In the genomic region with DNA sequence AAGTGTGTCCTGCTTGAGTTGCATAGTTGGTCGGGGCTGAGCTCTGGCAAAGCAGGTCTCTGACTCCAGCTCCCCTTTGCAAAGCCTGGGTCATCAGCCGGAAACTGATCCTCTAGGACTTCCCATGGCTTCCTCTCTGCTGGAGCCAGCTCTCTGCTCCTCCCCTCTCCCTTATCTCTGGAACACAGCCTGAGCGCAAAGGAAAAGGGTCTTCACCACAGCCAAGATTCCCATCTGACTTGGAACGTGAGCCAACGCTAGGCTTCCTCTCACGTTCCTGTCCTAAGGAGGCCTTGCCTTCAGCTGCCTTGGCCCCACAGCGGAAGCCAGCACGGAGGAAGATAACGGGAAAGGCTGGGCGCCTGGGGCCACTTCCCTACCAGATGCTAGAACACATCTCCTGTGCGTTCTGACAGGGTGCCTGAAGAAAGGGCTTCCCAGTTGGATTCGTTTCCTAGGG, we compare ENCODE assay signal across 9 mouse cellular contexts.
DNase-seq lines count a peak whose midpoint lies in the region; ATAC-seq and TF ChIP-seq lines count a peak whose summit lies in the region.
"Had no signal": no experiment of that assay in that cellular context is flagged by ENCODE, and none has a peak within 500 bp of the region (broad histone marks: within the 10 kb centered on the region; RNA-seq: fewer than 3 reads in every experiment).

No protein-coding gene starts in this region.

- H3K4me2 ChIP-seq in stomach, embryonic 16.5 days (ENCODE audit: low read depth, low read length), result no peak overlapping the region
- H3K4me2 ChIP-seq in midbrain, postnatal 0 days (ENCODE audit: low read depth, low read length, poor library complexity, severe bottlenecking), result no peak overlapping the region
- H3K4me2 ChIP-seq: neural tube, embryonic 13.5 days had no signal

- H3K79me2 ChIP-seq in liver, adult 2 months (ENCODE audit: control insufficient read depth, insufficient read depth, low read length), result no peaks in the 10 kb centered on the region

- H3K36me3 ChIP-seq in liver, adult 2 months (ENCODE audit: control insufficient read depth, insufficient read depth, low read length), result no peaks in the 10 kb centered on the region
- H3K36me3 ChIP-seq in stomach, embryonic 16.5 days (ENCODE audit: control insufficient read depth, insufficient read depth, low read length), result no peaks in the 10 kb centered on the region
- H3K36me3 ChIP-seq in midbrain, embryonic 10.5 days, result no peaks in the 10 kb centered on the region
- no peaks in the 10 kb centered on the region for H3K36me3 ChIP-seq in midbrain, postnatal 0 days (ENCODE audit: insufficient read depth, low read length)
- H3K36me3 ChIP-seq: neural tube, embryonic 13.5 days had no signal

- no peak for TF ChIP-seq POLR2A in liver, adult 2 months (IDR thresholded peaks at IDR 0.05; ENCODE audit: extremely low read depth, insufficient read depth, low read length)

- intact Hi-C loops in heart, postnatal 14 days (cut with DNase I), result loop anchor here (2.0 to 5.0 kb wide), 4 partner anchors 28 to 158 kb away; a partner anchor contains a TSS

- no peak overlapping the region for H3K9ac ChIP-seq in liver, adult 2 months (ENCODE audit: low read depth, low read length)
- no peak overlapping the region for H3K9ac ChIP-seq in stomach, embryonic 16.5 days (ENCODE audit: low read length)
- no peak overlapping the region for H3K9ac ChIP-seq in midbrain, postnatal 0 days (replicated peaks; ENCODE audit: low read length, poor library complexity, severe bottlenecking)
- H3K9ac ChIP-seq: neural tube, embryonic 13.5 days had no signal

- 84% methylated on average over 12 of the region's 12 CpGs for WGBS in liver, adult 2 months
- WGBS in stomach, embryonic 16.5 days, result 62% methylated on average over 12 of the region's 12 CpGs
- WGBS in midbrain, embryonic 10.5 days, result 79% methylated on average over 12 of the region's 12 CpGs
- WGBS in midbrain, postnatal 0 days, result 81% methylated on average over 12 of the region's 12 CpGs

- no peak for TF ChIP-seq CTCF in liver, adult 2 months (IDR thresholded peaks at IDR 0.05; ENCODE audit: low read depth, low read length)
- no peak for TF ChIP-seq CTCF in midbrain, postnatal 0 days (IDR thresholded peaks at IDR 0.05)

- H3K4me1 ChIP-seq in liver, adult 2 months (ENCODE audit: control insufficient read depth, insufficient read depth, low read length), result peaks cover 8% of the 10 kb centered on the region
- no peaks in the 10 kb centered on the region for H3K4me1 ChIP-seq in stomach, embryonic 16.5 days (ENCODE audit: control insufficient read depth, insufficient read depth, low read length)
- H3K4me1 ChIP-seq in midbrain, embryonic 10.5 days, result no peaks in the 10 kb centered on the region
- H3K4me1 ChIP-seq in midbrain, postnatal 0 days (ENCODE audit: insufficient read depth, low read length), result no peaks in the 10 kb centered on the region

- no peaks in the 10 kb centered on the region for H3K27me3 ChIP-seq in liver, adult 2 months (ENCODE audit: control insufficient read depth, insufficient read depth, low read length)
- no peaks in the 10 kb centered on the region for H3K27me3 ChIP-seq in stomach, embryonic 16.5 days (ENCODE audit: control insufficient read depth, insufficient read depth, low read length)
- H3K27me3 ChIP-seq in midbrain, embryonic 10.5 days (ENCODE audit: low read depth, poor library complexity, severe bottlenecking), result no peaks in the 10 kb centered on the region
- H3K27me3 ChIP-seq in midbrain, postnatal 0 days (ENCODE audit: insufficient read depth, low read length), result no peaks in the 10 kb centered on the region
- H3K27me3 ChIP-seq: neural tube, embryonic 13.5 days had no signal

- DNase-seq in thymus, postnatal 14 days, result peak; percentile 49
- no peak for DNase-seq in thymus, postnatal 10 days (ENCODE audit: low spot score in 2 of 2)
- DNase-seq in heart, postnatal 14 days, result peak; percentile 76 to 77
- DNase-seq in liver, adult 2 months (ENCODE audit: extremely low read depth, low read depth, low spot score), result peak; percentile 58
- no peak for DNase-seq in midbrain, embryonic 10.5 days (ENCODE audit: low spot score)
- no peak for DNase-seq in midbrain, postnatal 0 days (ENCODE audit: low spot score)
- DNase-seq in frontal cortex, postnatal 25 days (ENCODE audit: low spot score in 2 of 2), result no peak

- H3K9me3 ChIP-seq in stomach, embryonic 16.5 days (replicated peaks; ENCODE audit: control insufficient read depth, low read length), result no peaks in the 10 kb centered on the region
- H3K9me3 ChIP-seq in midbrain, embryonic 10.5 days (replicated peaks), result no peaks in the 10 kb centered on the region
- H3K9me3 ChIP-seq in midbrain, postnatal 0 days (ENCODE audit: low read length), result no peaks in the 10 kb centered on the region
- H3K9me3 ChIP-seq: neural tube, embryonic 13.5 days had no signal

- peak overlapping the region; percentile 56 for H3K27ac ChIP-seq in liver, adult 2 months (replicated peaks; ENCODE audit: insufficient read depth, low read depth, low read length)
- H3K27ac ChIP-seq in stomach, embryonic 16.5 days (ENCODE audit: low read length), result peak overlapping the region; percentile 49
- H3K27ac ChIP-seq in midbrain, embryonic 10.5 days (replicated peaks), result no peak overlapping the region
- H3K27ac ChIP-seq in midbrain, postnatal 0 days (ENCODE audit: low read depth, low read length), result no peak overlapping the region
- H3K27ac ChIP-seq: neural tube, embryonic 13.5 days had no signal

- ATAC-seq in stomach, embryonic 16.5 days (ENCODE audit: insufficient read depth, low FRiP score), result peak; percentile 24; the same call in 1 of the 2 replicates
- ATAC-seq in midbrain, postnatal 0 days (ENCODE audit: low FRiP score), result no peak

- H3K4me3 ChIP-seq in liver, adult 2 months (ENCODE audit: insufficient read depth, low read depth, low read length), result no peak overlapping the region
- H3K4me3 ChIP-seq in stomach, embryonic 16.5 days (replicated peaks; ENCODE audit: low read length), result no peak overlapping the region
- no peak overlapping the region for H3K4me3 ChIP-seq in midbrain, embryonic 10.5 days
- H3K4me3 ChIP-seq in midbrain, postnatal 0 days (ENCODE audit: low read depth, low read length), result no peak overlapping the region
- H3K4me3 ChIP-seq: neural tube, embryonic 13.5 days had no signal

Comparison
In these comparisons a context has a peak if more than half of its experiments do, and no peak if none do; other contexts are left out.
1. DNase-seq: peak in thymus, postnatal 14 days (single experiment), heart, postnatal 14 days (2 of 2) and liver, adult 2 months (single experiment); none in thymus, postnatal 10 days (0 of 2), midbrain, embryonic 10.5 days (single experiment), midbrain, postnatal 0 days (single experiment) and frontal cortex, postnatal 25 days (0 of 2).
2. H3K27ac ChIP-seq: peak in liver, adult 2 months (single experiment) and stomach, embryonic 16.5 days (single experiment); none in midbrain, embryonic 10.5 days (single experiment) and midbrain, postnatal 0 days (single experiment).